Mouse (Mus musculus) CD8-positive naive resting alpha-beta T cell, adult 2 months (primary cell): ENCODE results near the gene Nkapl.

ENCODE experiments used
- DNase-seq, 2 experiments: peaks; one replicate each; pipeline ENCODE4 v3.0.0; 2022; ENCODE audit warnings: low read depth in 2 of 2, low spot score in 2 of 2

Gene Nkapl

GRCm38 (mm10) chr13:21435476-21435875 is 32.8 kb downstream of the Nkapl start:
- DNase-seq = no peak

- no peak for DNase-seq
Measured at GRCm38 (mm10) chr13:21427631-21428030, 40.7 kb downstream of the Nkapl start.

- DNase-seq = no peak
Measured at GRCm38 (mm10) chr13:21423301-21423700, 45.0 kb downstream of the Nkapl start.

- no peak for DNase-seq
Measured at GRCm38 (mm10) chr13:21418865-21419264, 49.4 kb downstream of the Nkapl start.

- no peak for DNase-seq
Measured at GRCm38 (mm10) chr13:21417298-21418010, 50.9 kb downstream of the Nkapl start.
